Comparison of ENCODE assay signal across 28 mouse cellular contexts in the genomic region with DNA sequence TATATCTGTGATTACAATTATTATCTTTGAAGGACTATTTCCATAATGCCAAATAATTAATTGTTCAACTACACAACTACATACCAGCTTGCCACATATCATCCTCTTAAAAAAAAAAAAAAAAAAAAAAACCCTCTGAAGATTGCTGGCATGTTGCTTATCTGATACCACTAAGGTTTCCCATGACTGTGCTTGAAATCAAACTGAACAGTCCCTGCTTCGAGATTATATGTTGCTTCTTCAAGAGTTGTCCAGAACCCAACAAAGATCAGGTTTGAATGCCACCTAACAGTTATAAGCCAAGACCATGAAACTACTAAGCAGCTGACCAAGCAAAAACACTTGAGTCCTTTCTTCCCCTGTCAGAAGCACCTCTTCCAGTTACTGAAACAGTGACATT. TPM values are rescaled to one million over a fixed set of nuclear protein-coding genes. Genes with fewer than 3 reads are reported as not detected.
"Had no signal": no experiment of that assay in that cellular context is flagged by ENCODE, and none has a peak within 500 bp of the region (broad histone marks: within the 10 kb centered on the region; RNA-seq: fewer than 3 reads in every experiment).

No protein-coding gene starts in this region.

- H3K4me1 ChIP-seq: intestine, embryonic 15.5 days had no signal

- H3K4me2 ChIP-seq: heart, embryonic 12.5 days; hindbrain, embryonic 12.5 days; hindbrain, embryonic 14.5 days; intestine, embryonic 15.5 days; limb, embryonic 12.5 days; liver, embryonic 11.5 days; liver, embryonic 13.5 days had no signal

- H3K9me3 ChIP-seq: heart, embryonic 10.5 days; heart, embryonic 12.5 days; hindbrain, embryonic 10.5 days; hindbrain, embryonic 12.5 days; intestine, embryonic 15.5 days; limb, embryonic 10.5 days; limb, embryonic 12.5 days; liver, embryonic 13.5 days had no signal

- H3K9ac ChIP-seq: heart, embryonic 12.5 days; hindbrain, embryonic 12.5 days; hindbrain, embryonic 14.5 days; intestine, embryonic 15.5 days; limb, embryonic 12.5 days; liver, embryonic 13.5 days had no signal

- H3K27ac ChIP-seq: heart, embryonic 10.5 days; hindbrain, embryonic 10.5 days; hindbrain, embryonic 12.5 days; hindbrain, embryonic 14.5 days; intestine, embryonic 15.5 days; layer of hippocampus, adult 2 months; left cerebral cortex, adult 2 months; limb, embryonic 10.5 days; limb, embryonic 12.5 days; liver, embryonic 13.5 days had no signal

- H3K27me3 ChIP-seq: heart, embryonic 12.5 days; hindbrain, embryonic 12.5 days; intestine, embryonic 15.5 days; limb, embryonic 12.5 days; liver, embryonic 13.5 days had no signal

- H3K4me3 ChIP-seq: heart, embryonic 10.5 days; heart, embryonic 12.5 days; hindbrain, embryonic 10.5 days; hindbrain, embryonic 12.5 days; intestine, embryonic 15.5 days; layer of hippocampus, adult 2 months; left cerebral cortex, adult 2 months; limb, embryonic 10.5 days; limb, embryonic 12.5 days; liver, embryonic 13.5 days had no signal

- ATAC-seq: hindbrain, embryonic 16.5 days; inflammation-experienced regulatory T-cells, adult 6 months; intestine, embryonic 15.5 days; intestine, postnatal 0 days had no signal

- DNase-seq: gastrocnemius, postnatal 14 days; heart, adult 18-20 months; heart, postnatal 10 days; heart, postnatal 4 days; kidney, adult 18-20 months; kidney, adult 8-10 months; kidney, postnatal 10 days; kidney, postnatal 25 days; kidney, postnatal 4 days; liver; liver, embryonic 13.5 days had no signal

- H3K36me3 ChIP-seq: heart, embryonic 10.5 days; heart, embryonic 12.5 days; hindbrain, embryonic 10.5 days; hindbrain, embryonic 12.5 days; intestine, embryonic 15.5 days; limb, embryonic 10.5 days; limb, embryonic 12.5 days; liver, embryonic 13.5 days had no signal

RNA-seq across cellular contexts. Expression of a gene that starts 36.0 kb away (rescaled TPM):
- total RNA-seq: granulocyte monocyte progenitor cell, adult 5-6 weeks; heart, postnatal 25 days had no signal
- polyA plus RNA-seq: heart, embryonic 16.5 days; inflammation-experienced regulatory T-cells, adult 6 months had no signal
